Mouse (Mus musculus): Measurements from ENCODE around the gene Cyp4f39.

The Cyp4f39 gene

DNA sequence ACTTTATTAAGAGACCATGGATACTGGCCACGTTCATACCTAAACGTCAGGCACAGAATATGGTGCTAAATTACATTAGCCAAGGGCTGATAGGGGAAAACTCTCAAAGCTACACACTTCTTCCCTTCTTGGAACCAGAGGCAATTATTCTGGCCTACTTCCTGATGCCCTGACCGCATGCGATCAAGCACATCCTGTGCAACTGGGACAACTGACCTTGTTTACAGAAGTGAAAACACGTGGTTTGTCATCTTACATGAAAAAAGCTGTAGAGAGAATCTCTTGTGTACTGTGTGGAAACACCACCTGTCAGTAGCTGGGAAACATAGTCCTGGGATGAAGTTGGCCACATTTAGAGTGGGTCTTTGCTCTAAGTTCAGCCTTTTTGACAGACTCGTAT is 81.5 kb downstream of the Cyp4f39 start:
- DNase-seq, result no peak

DNA sequence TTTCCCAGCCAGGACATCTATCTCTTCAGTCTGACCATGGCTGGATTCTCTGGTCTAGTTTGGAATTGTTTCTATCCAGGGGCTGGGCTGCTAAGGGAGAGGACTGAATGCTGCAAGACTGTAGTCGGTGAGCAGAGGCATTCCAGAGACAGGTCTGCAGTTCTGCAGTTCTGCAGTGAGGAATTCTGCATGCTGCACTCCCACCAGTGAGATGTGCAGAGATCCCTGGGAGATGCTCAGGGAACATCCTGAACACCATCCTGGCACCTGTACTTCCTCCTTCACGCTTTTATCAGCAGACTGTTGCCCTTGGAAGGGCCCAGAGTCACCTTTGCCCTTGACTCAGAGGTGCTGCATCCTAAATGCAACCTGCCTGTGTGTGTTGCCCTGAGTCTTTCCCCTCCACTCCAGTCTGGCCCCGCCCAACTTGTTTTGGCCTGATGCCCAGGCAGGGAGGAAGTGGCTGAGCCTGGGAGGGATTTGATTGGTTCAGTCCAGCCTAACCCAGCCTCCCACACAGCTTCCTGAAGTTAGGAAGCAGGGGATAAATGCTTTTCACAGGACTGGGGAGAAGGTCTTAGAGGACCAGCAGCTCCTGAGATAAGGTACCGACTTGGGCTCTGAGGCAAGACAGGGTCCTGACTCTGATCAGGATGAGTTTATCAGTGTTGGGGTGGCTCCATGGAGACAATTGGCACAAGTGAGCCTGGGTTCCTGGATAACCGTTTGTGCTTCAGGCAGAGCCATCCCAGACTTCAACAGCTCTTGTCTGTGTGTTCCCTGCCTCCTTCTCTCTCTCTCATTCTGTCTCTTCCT is 83.7 kb downstream of the Cyp4f39 start, which contains the start of gene Cyp4f16:
Gene Cyp4f16 (plus strand): TSS at position 508 of the 816 bp plus-strand sequence.
- peak; percentile 88 to 90 for DNase-seq

DNA sequence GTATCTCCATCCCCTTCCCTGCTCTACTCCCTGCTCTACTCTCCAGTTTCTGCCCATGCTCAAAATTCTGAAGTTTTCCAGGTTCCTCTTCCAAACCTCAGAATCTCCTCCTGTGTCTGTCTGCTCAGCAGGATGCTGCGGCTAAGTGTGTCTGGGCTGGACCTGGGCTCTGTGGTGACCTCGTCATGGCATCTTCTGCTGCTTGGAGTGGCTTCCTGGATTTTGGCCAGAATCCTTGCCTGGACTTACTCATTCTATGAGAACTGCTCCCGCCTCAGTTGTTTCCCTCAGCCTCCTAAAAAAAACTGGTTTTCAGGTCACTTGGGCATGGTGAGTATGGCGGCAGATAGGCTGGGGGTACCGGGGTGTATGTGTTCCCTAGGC is 84.3 kb downstream of the Cyp4f39 start:
- DNase-seq, result no peak

Measured in kidney, adult 8-10 months (tissue).